Mouse (Mus musculus) layer of hippocampus, postnatal 36 days (tissue): ENCODE results near the gene Dner. TPM values are rescaled to one million over a fixed set of nuclear protein-coding genes. Genes with fewer than 3 reads are reported as not detected.
"Not testable (repeated sequence)": the region's sequence is repeated elsewhere in the genome, so short reads cannot be mapped to it uniquely, and the experiment has no call there.

Experiments used
- DNase-seq, 2 experiments: peaks; one replicate each; pipeline ENCODE4 v3.0.0; 2022
- total RNA-seq, 2 experiments: library from RNA; stranded (reverse); gene quantifications; 2 replicates each; pipeline ENCODE4 v1.2.3; 2021

Gene Dner
- total RNA-seq, 2 experiments from 2014 or later, result 113 to 118 TPM

- no peak for DNase-seq
These were observed 305.1 kb downstream of the Dner start for GRCm38 (mm10) chr1:84390961-84391360.

- DNase-seq, result no peak
These were observed 308.4 kb downstream of the Dner start for GRCm38 (mm10) chr1:84387616-84388015.

- DNase-seq, result no peak
These were observed 309.4 kb downstream of the Dner start for GRCm38 (mm10) chr1:84386481-84387146.

- no peak for DNase-seq
These were observed 313.3 kb downstream of the Dner start for GRCm38 (mm10) chr1:84382709-84383108.

DNA sequence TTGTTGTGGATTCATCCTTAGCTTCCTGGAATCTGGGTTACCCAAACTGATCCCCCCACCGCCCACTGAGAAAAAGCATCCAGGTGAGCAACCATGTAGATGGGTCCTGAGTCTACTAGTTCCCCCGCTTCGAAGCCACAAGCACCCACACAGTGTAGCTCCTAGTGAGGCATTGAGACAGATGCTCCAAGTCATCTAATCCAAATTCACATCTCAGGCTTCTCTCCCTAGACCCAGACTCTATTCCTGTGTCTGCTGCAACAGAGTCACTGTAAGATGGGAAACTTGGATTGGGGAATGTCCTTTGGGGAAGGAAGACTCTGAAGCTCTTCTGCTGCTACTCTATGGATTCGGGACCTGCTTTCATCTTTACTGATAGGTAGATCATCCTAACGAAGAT lies 314.0 kb downstream of the Dner start:
- no peak for DNase-seq

DNA sequence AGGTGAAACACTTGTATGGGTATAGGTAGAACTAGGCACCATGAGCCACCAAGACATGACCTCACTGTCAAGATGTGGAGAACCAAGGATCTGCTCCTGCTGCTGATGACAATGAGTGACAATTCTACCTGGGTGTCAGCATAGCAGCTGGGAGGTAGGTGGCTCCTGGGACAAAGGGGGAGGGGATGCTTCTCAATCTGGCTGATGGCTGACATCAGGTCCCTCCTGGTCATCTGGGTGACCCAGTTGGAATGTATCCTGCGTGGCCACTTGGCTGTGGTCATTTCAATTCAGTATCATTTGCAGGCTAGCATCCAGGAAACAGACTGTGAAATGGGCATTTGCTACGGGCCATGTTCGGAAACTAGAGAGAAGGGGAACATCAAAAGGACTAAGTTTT lies 315.1 kb downstream of the Dner start:
- DNase-seq, result no peak

DNA sequence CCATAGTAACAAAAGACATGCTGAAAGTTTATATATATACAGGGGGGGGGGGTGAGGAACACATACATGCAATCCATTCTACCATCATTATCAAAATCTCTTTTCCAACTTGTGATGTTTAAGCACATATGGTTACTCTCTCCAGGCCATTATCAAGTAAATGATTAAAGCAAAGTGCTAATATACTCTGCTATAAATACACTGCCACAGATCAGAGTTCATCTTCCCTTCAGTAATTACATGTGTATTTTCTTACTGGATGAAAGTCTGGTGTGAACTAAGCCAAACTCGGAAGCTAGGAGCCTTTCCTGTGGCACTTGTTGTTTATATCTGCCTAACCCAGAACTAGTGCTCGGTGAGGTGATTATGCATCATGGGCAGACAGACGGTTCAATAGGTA lies 328.3 kb downstream of the Dner start:
- no peak for DNase-seq

- DNase-seq, result no peak
These were observed 329.5 kb downstream of the Dner start for GRCm38 (mm10) chr1:84366553-84366952.

DNA sequence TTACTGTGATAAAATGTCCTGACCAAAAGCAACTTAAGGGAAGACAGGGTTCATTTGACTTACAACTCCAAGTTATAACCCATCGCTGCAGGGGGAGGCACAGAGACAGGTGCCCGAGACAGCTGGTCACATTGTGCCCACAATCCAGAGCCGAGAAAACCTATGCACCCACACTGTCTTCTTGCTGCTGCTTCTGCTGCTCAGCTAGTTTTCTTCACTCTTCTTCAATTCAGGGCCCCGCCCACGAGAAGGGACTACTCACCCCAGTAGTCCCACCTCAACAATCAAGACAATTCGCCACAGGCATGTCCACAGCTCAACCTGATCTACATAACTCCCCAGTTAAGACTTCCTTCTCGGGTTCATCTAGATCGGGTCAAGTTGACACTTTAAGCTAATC lies 332.1 kb downstream of the Dner start, which contains the start of gene Pid1:
TSS of gene Pid1 (minus strand) at position 214 of the 400 bp plus-strand sequence.
- no peak for DNase-seq

DNA sequence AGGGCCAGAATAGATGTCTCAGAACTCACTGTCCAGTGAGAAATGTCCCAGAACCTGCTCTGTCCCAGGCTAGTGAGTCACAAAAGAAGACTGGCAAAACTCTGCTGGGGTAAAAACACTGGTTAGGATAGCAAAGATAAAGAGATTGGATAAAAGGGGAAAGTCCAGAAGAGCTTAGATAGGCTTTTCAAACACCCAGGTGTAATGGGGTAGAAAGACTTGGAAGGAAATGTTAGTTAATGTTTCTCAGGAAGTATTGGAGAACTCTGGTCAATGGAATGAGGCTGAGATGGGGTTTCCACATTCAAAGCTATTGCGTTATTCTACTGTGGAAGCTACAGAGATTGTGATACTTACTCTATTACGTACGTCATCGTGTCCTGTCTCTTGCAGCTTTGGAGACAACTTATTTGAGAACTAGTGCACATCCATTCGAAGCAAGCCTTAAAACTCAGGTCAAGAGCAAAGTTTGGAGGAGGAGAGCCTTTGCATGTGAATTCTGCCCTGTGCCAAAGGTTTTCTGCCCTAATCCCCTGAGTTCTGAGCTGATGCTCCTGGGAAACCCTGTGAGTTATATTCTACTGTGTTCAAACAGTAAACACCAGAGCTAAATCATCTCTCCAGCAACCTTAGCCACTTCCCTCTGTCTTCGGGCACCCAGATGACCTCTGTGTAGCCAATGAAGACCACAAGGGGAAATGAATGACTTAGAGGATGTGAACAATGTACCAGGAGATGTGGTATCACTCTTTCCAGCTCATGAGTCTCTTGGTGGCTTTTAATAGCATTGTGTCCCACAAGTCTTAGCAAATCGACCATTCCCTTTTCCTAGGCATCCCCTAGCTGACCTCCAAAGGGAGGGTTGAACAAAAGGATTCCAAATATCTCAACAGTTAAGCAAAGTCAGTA lies 333.1 kb downstream of the Dner start:
- no peak for DNase-seq

DNA sequence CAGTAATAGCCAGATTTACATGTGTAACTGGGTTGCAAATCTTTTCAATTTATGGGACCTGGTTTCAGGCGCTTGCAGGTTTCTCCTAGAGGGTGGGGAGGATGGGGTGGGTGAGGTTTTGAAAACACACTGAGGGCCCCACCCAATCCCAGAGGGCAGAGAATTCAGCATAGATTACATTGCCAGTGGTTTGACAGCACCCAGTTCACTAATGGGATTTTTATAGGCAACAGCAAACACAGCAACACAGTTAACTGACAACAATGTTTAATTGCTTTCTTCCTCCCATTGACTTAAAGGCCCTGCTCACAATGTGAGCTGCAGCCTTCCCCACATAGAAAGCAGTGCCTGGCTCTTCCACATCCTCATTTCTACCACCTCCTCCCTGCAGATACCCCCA lies 333.8 kb downstream of the Dner start:
- DNase-seq, result no peak

GRCm38 (mm10) chr1:84361389-84361788 lies 334.6 kb downstream of the Dner start:
- DNase-seq, result no peak

GRCm38 (mm10) chr1:84359611-84360500 lies 336.2 kb downstream of the Dner start:
- DNase-seq, result no peak

- DNase-seq, result no peak
These were observed 338.8 kb downstream of the Dner start for GRCm38 (mm10) chr1:84357216-84357615.

DNA sequence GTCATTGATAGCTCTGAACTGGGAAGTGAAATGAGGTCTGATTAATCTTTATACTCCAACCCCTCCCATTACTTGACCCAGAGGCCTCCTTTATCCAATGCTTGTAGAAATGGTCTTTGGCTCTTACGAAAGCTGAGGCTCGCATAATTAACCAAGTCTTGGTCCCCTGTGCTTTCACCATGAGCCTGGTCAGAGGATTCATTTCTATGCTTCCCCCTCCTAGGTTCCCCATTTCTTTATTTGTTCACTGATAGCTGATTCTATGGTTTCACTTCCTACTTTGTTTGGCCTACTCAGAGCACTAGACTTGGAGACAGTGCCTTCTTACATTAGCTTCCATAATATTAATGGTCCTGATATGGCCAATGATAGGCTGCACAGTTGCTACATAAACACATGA lies 345.8 kb downstream of the Dner start:
- no peak for DNase-seq

- DNase-seq, result no peak
These were observed 348.1 kb downstream of the Dner start for GRCm38 (mm10) chr1:84347796-84348476.

DNA sequence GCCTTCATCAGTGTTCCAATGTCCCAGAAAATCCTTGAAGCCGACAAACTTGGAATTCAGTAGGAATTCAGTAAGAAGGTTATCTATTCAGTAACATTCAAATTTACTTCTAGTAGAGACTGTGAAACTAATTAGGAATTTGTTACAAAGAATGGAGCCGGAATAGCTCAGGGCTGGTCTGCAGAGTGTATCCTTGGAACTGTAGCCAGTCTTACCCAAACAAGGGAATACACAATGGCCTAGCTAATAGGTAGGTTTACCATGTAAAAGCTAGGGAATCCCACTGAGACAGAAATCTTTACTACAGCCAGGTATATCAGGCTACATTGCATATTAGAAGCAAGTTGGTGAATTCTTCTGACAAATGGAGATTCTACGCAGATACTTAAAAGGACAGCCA lies 363.2 kb downstream of the Dner start:
- DNase-seq, result not testable (repeated sequence)

DNA sequence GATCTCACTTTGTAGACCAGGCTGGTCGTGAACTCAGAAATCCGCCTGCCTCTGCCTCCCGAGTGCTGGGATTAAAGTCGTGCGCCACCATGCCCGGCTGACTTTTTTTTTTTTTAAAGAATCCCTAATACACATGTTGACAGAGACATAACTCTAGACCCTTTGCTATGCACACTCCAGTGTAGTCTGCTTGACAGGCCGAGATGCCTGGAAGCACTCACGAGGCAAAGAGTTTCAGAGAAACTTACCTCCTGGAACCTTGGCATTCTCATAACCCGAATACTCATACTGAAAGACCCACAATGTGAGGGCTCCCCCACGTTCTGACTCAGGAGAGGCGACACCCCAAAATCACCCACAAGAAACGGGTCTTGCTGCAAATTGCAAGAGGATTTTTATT lies 364.2 kb downstream of the Dner start:
- DNase-seq, result not testable (repeated sequence)

GRCm38 (mm10) chr1:84325309-84325708 lies 370.7 kb downstream of the Dner start:
- DNase-seq, result no peak

DNA sequence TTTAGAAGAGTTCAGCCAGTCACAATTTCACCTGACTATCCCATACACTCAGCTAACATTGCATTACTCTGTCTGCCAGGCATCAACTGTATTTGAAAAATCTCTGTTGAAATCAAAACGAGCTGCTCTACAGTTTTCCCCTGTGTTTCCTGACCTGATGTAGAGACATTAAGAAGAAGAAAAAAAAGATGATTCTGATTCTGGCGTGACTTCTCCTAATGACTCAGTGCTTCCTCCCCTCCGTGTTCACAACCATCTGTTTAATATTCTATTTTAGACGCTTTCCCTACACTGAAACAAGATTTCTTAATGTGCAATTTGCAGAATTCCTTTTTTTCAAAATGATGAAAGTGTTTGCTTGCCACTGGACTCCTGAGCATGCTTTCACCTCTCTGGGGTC lies 374.7 kb downstream of the Dner start:
- no peak for DNase-seq
